Mouse (Mus musculus) thymus, adult 2 months (tissue): Measurements from ENCODE around the gene Agrp.

Source experiments
- CTCF ChIP-seq: fragments of 200-500 bp; IDR thresholded peaks from 2 replicates; pipeline ENCODE4 v1.5.1; 2012; ENCODE audit warnings: mild to moderate bottlenecking, control low read depth, low read length, moderate library complexity, borderline replicate concordance; ENCODE audit not compliant: control insufficient read depth, poor library complexity, insufficient read depth; ENCODE audit errors: extremely low read depth
- POLR2A ChIP-seq: fragments of 200-500 bp; IDR thresholded peaks from 2 replicates; pipeline ENCODE4 v1.6.1; 2012; ENCODE audit warnings: mild to moderate bottlenecking, low read length, control low read depth, moderate library complexity; ENCODE audit not compliant: control insufficient read depth, poor library complexity, insufficient read depth; ENCODE audit errors: extremely low read depth

DNA sequence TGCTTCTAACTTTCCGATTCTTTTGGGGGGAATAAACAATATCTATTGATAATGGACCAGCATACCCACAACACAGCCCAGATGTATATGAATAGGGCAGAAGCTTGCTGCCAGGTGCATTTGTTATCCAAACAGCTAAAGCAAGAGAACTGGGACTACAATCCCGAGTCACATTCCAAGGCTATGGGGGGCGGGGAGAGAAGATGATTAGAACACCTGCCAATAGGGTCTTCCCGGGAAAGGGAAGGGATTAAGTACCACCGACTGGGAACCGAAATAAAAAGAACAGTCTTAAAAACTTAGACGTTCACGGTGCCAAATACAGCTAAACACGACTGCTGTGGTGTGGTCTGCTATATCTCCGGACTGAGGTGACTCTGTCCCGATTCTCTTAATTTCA is 1.7 kb downstream of the Agrp start:
- no peak for TF ChIP-seq CTCF
- no peak for TF ChIP-seq POLR2A
